Mouse (Mus musculus): ENCODE data around the gene Sptlc3. TPM values are rescaled to one million over a fixed set of nuclear protein-coding genes. Genes with fewer than 3 reads are reported as not detected.

Gene Sptlc3
- total RNA-seq (2021) = not detected
- long read RNA-seq = 0 reads

DNA sequence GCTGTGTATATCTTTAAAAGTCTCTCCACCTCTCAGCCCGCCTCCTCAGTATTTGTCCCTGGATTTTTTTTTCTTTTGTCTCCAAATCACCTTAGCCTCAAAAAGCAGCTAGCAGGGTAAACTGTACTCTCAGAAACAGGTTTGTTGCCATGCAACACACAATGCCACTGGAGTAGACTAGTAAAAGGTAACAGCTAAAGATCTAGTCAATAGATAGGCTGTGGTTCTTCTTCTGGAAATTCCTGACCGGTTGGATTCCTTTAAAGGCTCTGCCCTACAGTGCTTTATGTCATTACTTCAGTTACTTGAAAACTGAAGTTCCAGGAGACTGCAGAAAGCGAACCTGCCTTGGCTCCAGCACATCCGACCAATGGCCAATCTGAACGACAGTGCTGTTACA lies at the start of gene Sptlc3:
Gene Sptlc3 (plus strand): TSS at position 78 of the 400 bp plus-strand sequence.
- no peak for DNase-seq (ENCODE audit: low spot score in 2 of 2)

GRCm38 (mm10) chr2:139467726-139468125 lies 26.0 kb upstream of the Sptlc3 start:
- no peak for DNase-seq (ENCODE audit: low spot score in 2 of 2)

- no peak for DNase-seq (ENCODE audit: low spot score in 2 of 2)
Observed at GRCm38 (mm10) chr2:139488708-139489107, 5.0 kb upstream of the Sptlc3 start.

- no peak for DNase-seq (ENCODE audit: low spot score in 2 of 2)
Observed at GRCm38 (mm10) chr2:139494629-139495028, 916 bp downstream of the Sptlc3 start.

GRCm38 (mm10) chr2:139561966-139562505 lies 68.3 kb downstream of the Sptlc3 start:
- peak; percentile 14 to 74 for DNase-seq (ENCODE audit: low spot score in 2 of 2)

- no peak for DNase-seq (ENCODE audit: low spot score in 2 of 2)
Observed at GRCm38 (mm10) chr2:139579280-139579679, 85.6 kb downstream of the Sptlc3 start.

- DNase-seq (ENCODE audit: low spot score in 2 of 2) = peak in 1 of 2 experiments; percentile 17
Observed at GRCm38 (mm10) chr2:139582766-139583165, 89.1 kb downstream of the Sptlc3 start.

- no peak for DNase-seq (ENCODE audit: low spot score in 2 of 2)
Observed at GRCm38 (mm10) chr2:139587660-139588200, 94.0 kb downstream of the Sptlc3 start.

- peak; percentile 24 to 60 for DNase-seq (ENCODE audit: low spot score in 2 of 2)
Observed at GRCm38 (mm10) chr2:139589905-139590304, 96.2 kb downstream of the Sptlc3 start.

- peak in 1 of 2 experiments; percentile 63 for DNase-seq (ENCODE audit: low spot score in 2 of 2)
Observed at GRCm38 (mm10) chr2:139590888-139591698, 97.4 kb downstream of the Sptlc3 start.

DNA sequence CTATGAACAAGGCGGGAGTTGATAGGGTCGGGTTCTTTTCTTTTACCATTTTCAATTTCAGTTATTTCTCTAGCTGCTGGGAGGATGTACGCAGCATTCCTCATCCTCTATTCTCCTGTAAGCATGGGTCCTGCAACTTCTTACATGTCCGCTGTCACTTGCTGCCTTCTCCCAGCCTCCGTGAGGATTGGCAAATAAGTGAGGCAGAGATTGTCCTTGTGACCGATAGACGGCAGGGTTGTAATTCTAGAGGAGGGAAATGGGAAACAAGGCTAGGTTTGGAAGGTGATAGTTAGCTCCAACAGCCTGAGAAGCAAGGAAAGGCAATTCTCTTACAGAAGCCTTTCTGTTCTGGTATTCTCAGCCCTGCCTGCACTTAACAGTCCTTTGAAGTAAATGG lies 98.4 kb downstream of the Sptlc3 start:
- DNase-seq (ENCODE audit: low spot score in 2 of 2) = no peak

DNA sequence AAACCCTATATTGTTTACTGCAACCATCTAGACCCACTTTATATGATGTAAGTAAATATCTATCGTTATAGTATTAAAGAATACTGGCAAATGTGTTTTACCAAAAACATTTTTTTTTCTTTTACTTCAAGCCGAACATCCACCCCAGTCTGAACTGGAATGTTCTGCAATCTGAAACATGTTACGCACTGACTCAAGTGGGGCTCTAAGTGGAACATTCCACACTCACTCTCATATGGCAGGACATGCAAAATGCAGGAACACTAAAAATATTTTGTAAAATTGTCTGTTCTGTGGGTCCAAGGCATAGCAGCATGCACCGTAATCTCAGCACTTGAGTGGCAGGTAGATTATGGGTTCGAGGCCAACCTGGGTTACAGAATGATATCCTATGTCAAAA lies 103.5 kb downstream of the Sptlc3 start:
- no peak for DNase-seq (ENCODE audit: low spot score in 2 of 2)

- DNase-seq (ENCODE audit: low spot score in 2 of 2) = no peak
Observed at GRCm38 (mm10) chr2:139601543-139602194, 108.0 kb downstream of the Sptlc3 start.

DNA sequence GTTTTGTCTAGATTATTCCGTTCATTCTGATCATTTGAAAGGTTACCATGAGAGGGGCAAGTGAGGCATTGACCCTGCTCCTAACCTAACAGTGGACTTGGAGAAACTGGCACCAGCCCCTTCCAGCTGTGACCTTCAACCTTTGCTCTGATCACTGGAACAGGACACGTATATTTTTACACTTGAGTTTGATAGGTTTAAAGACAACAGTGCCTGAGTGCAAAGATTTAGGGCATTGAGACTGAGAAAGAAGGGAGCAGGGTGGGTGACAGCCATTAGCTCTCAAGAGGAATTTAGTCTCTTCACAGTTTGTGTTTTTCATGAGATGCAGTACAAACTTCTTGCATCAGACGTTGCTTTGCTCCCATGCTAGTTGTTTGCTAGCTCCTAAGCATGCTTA lies 114.5 kb downstream of the Sptlc3 start:
- no peak for DNase-seq (ENCODE audit: low spot score in 2 of 2)

GRCm38 (mm10) chr2:139608810-139609209 lies 115.1 kb downstream of the Sptlc3 start:
- DNase-seq (ENCODE audit: low spot score in 2 of 2) = no peak

DNA sequence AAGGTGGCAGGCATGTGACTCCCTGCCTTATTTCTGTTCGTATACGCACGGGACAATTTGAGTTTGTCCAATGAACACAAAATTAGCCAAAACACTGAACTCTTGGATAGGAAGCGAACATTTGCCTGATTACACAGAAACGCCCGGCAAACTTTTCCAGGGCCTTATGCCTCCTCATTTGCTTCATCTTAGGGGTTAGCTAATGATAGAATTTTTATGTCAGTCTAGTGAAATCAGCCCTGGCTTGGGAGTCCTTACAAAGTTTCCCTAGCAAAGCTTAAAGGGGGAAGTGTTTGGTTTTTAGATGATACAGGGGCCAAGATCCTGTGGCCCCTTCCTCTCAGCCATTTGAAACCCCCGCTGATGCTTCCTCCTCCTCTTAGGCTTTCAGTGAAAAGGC lies 115.5 kb downstream of the Sptlc3 start:
- DNase-seq (ENCODE audit: low spot score in 2 of 2) = no peak

DNA sequence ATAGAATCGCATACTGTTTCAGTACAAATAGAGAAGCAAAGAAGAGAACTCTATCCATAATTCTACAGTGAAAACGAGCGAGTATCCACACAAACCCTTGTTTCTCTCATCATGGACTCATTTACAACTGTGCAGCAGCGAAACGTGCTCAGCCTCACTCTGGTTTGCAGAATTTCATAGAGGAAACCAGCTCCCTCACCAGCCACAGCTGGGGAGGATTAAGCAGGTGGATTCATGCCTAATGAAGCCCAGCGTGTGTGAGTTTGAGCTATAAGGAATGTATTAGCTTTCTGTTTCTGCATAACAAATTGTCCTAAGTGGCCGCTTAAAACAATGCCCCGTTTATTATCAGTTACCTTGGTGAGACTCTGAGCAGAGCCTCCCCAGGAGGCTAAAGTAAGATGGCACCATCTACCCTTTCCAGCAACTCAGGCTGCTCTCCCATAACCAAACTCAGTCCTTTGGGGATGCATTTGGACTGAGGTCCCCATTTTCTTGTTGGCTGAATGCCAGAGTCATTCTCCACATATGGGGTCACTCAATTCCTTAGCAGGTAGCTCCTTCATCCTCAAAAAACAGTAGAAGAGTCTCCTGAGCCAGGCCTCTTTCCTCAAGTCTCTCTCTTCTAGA lies 116.1 kb downstream of the Sptlc3 start:
- no peak for DNase-seq (ENCODE audit: low spot score in 2 of 2)

DNA sequence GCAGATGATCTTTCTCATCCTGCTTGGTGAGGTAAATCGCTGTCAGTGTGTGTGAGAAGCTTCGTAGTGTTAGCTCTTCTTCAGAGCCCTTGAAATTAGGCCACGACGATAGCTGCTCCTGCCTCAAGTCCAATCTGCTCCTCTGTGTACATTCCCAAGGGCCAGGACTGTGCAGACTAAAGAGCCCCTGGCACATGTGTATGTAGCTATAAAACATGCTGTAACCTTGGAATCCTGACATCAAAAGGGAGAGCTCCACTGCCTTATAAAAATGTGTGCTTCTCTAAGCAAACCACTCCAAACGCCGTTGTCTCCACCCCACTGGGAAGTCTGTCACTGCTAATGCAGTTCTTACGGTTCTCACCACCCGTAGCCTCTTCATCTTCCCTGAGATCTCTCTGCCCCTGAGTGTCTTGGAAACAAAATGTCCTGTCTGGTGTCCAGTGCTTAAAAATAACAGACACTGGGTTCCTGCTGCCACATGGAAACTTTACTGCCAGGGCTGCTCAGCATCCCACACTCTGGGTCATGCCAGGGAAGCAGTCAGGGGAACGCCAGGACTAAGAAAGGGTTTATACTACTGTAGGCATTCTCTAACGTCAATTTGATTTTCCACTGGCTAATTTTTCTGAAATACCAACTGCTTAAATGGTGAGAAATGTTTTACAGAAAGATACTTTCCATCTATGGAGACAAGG lies 118.8 kb downstream of the Sptlc3 start:
- DNase-seq (ENCODE audit: low spot score in 2 of 2) = no peak

GRCm38 (mm10) chr2:139626496-139626895 lies 132.8 kb downstream of the Sptlc3 start:
- no peak for DNase-seq (ENCODE audit: low spot score in 2 of 2)

DNA sequence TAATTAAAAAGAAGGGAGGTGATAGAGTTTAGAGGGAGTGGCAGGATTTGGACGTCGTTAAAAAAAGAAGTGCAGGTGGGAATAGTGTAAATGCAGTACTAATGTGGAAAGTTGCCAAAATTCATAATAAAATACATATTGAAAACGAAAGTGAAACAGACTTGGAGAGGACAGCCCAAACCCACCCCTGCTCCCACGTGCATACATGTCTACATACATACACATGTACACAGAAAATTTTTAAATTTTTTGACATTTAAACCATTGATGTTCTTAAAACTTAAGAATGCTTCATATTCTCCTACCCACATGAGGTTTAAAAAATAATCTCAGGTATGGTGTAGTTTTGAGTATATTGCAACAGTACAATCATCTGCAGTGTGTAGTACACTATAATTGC lies 135.0 kb downstream of the Sptlc3 start:
- DNase-seq (ENCODE audit: low spot score in 2 of 2) = no peak

- DNase-seq (ENCODE audit: low spot score in 2 of 2) = no peak
Observed at GRCm38 (mm10) chr2:139629653-139630052, 135.9 kb downstream of the Sptlc3 start.

Data from layer of hippocampus, adult 18-20 months (tissue).